Mouse (Mus musculus) MEL (cell line): Measurements from ENCODE around the gene Cyren. TPM values are rescaled to one million over a fixed set of nuclear protein-coding genes. Genes with fewer than 3 reads are reported as not detected.

ENCODE experiments used
- DNase-seq: peaks from one replicate; pipeline ENCODE4 v3.0.0; 2011; ENCODE audit warnings: low read depth, low spot score
- H3K27ac ChIP-seq: 2 replicates; pipeline ENCODE4 v1.5.1; 2012; ENCODE audit warnings: low read depth, mild to moderate bottlenecking, control low read depth, low read length, moderate library complexity; ENCODE audit not compliant: control insufficient read depth
- H3K27me3 ChIP-seq, 2 experiments: fragments of 150-350 bp in 1 of 2; sonication (generic) in 1 of 2; 2 replicates each; pipeline ENCODE4 v1.6.1; 2012; ENCODE audit warnings: low read length in 2 of 2, mild to moderate bottlenecking in 2 of 2, improper control_type of control experiment in 1 of 2, moderate library complexity in 1 of 2; ENCODE audit not compliant: insufficient read depth in 2 of 2, control insufficient read depth in 1 of 2
- H3K36me3 ChIP-seq, 2 experiments: 2 replicates each; pipeline ENCODE4 v1.6.1; 2012 to 2014; ENCODE audit warnings: low read length in 2 of 2, improper control_type of control experiment in 1 of 2, inconsistent platforms in 1 of 2, mild to moderate bottlenecking in 1 of 2; ENCODE audit not compliant: insufficient read depth in 2 of 2, control insufficient read depth in 1 of 2
- H3K4me1 ChIP-seq, 2 experiments: fragments of 150-350 bp in 1 of 2; sonication (generic) in 1 of 2; 2 replicates each; pipeline ENCODE4 v1.6.1; 2012; ENCODE audit warnings: low read length in 2 of 2, improper control_type of control experiment in 1 of 2, mild to moderate bottlenecking in 1 of 2; ENCODE audit not compliant: insufficient read depth in 2 of 2, control insufficient read depth in 1 of 2
- H3K4me3 ChIP-seq, 2 experiments: fragments of 150-350 bp in 1 of 2; sonication (generic) in 1 of 2; 2 replicates each; pipeline ENCODE4 v1.5.1; 2012; ENCODE audit warnings: low read depth in 2 of 2, low read length in 2 of 2, mild to moderate bottlenecking in 2 of 2, moderate library complexity in 2 of 2, control low read depth in 1 of 2, improper control_type of control experiment in 1 of 2; ENCODE audit not compliant: control insufficient read depth in 1 of 2, insufficient read depth in 1 of 2
- H3K79me2 ChIP-seq: 2 replicates; pipeline ENCODE4 v1.6.1; 2012; ENCODE audit warnings: mild to moderate bottlenecking, low read length, moderate library complexity; ENCODE audit not compliant: control insufficient read depth, poor library complexity, insufficient read depth
- H3K9ac ChIP-seq: 2 replicates; pipeline ENCODE4 v1.6.1; 2012; ENCODE audit warnings: low read depth, mild to moderate bottlenecking, control low read depth, low read length, moderate library complexity; ENCODE audit not compliant: control insufficient read depth, poor library complexity, severe bottlenecking
- H3K9me3 ChIP-seq: fragments of 150-350 bp; sonication (generic); replicated peaks from 2 replicates; pipeline ENCODE4 v1.6.1; 2012; ENCODE audit warnings: mild to moderate bottlenecking, low read length, improper control_type of control experiment, moderate library complexity; ENCODE audit not compliant: insufficient read depth
- CHD1 ChIP-seq: IDR thresholded peaks from 2 replicates; pipeline ENCODE4 v1.6.1; 2012; ENCODE audit warnings: low read depth, mild to moderate bottlenecking, inconsistent platforms, low read length, improper control_type of control experiment
- E2F4 ChIP-seq: IDR thresholded peaks from 2 replicates; pipeline ENCODE4 v1.6.1; 2011; ENCODE audit warnings: low read depth, low read length, improper control_type of control experiment, borderline replicate concordance
- ELF1 ChIP-seq: IDR thresholded peaks from 2 replicates; pipeline ENCODE4 v1.6.1; 2014; ENCODE audit warnings: low read depth, mild to moderate bottlenecking, inconsistent platforms, low read length, improper control_type of control experiment, moderate library complexity
- EP300 ChIP-seq, 2 experiments: IDR thresholded peaks; 2 replicates each; pipeline ENCODE4 v1.6.1; 2011; ENCODE audit warnings: improper control_type of control experiment in 2 of 2, low read length in 2 of 2, low read depth in 1 of 2, mild to moderate bottlenecking in 1 of 2
- ETS1 ChIP-seq: IDR thresholded peaks from 2 replicates; pipeline ENCODE4 v1.6.1; 2012; ENCODE audit warnings: low read depth, mild to moderate bottlenecking, inconsistent platforms, low read length, improper control_type of control experiment, moderate library complexity
- GABPA ChIP-seq: IDR thresholded peaks from 2 replicates; pipeline ENCODE4 v1.6.1; 2012; ENCODE audit warnings: low read depth, mild to moderate bottlenecking, inconsistent platforms, low read length, improper control_type of control experiment, moderate library complexity
- GATA1 ChIP-seq: IDR thresholded peaks from 2 replicates; pipeline ENCODE4 v1.6.1; 2011; ENCODE audit warnings: low read depth, low read length, improper control_type of control experiment
- JUND ChIP-seq: IDR thresholded peaks from 2 replicates; pipeline ENCODE4 v1.6.1; 2011; ENCODE audit warnings: low read depth, mild to moderate bottlenecking, improper control_type of control experiment, low read length
- MAFK ChIP-seq: IDR thresholded peaks from 2 replicates; pipeline ENCODE4 v1.6.1; 2011; ENCODE audit warnings: low read depth, mild to moderate bottlenecking, low read length, improper control_type of control experiment, borderline replicate concordance
- MAX ChIP-seq: IDR thresholded peaks from 2 replicates; pipeline ENCODE4 v1.6.1; 2011; ENCODE audit warnings: low read length, improper control_type of control experiment
- MAZ ChIP-seq: IDR thresholded peaks from 2 replicates; pipeline ENCODE4 v1.6.1; 2012; ENCODE audit warnings: low read depth, mild to moderate bottlenecking, inconsistent platforms, low read length, improper control_type of control experiment
- MEF2A ChIP-seq: IDR thresholded peaks from 2 replicates; pipeline ENCODE4 v1.6.1; 2014; ENCODE audit warnings: low read depth, mild to moderate bottlenecking, inconsistent platforms, low read length, improper control_type of control experiment; ENCODE audit not compliant: poor library complexity, insufficient replicate concordance, severe bottlenecking; ENCODE audit errors: extremely low read depth
- MXI1 ChIP-seq: IDR thresholded peaks from 2 replicates; pipeline ENCODE4 v1.6.1; 2011; ENCODE audit warnings: mild to moderate bottlenecking, low read depth, low read length, improper control_type of control experiment
- MYB ChIP-seq: IDR thresholded peaks from 2 replicates; pipeline ENCODE4 v1.6.1; 2011; ENCODE audit warnings: mild to moderate bottlenecking, low read depth, low read length, improper control_type of control experiment
- MYC ChIP-seq: IDR thresholded peaks from 2 replicates; pipeline ENCODE4 v1.6.1; 2011; ENCODE audit warnings: low read depth, mild to moderate bottlenecking, low read length, improper control_type of control experiment, moderate library complexity
- NELFE ChIP-seq: IDR thresholded peaks from 2 replicates; pipeline ENCODE4 v1.6.1; 2011; ENCODE audit warnings: low read depth, low read length, improper control_type of control experiment
- POLR2A ChIP-seq, 2 experiments: IDR thresholded peaks; 2 replicates each; pipeline ENCODE4 v1.6.1; 2011 to 2012; ENCODE audit warnings: low read length in 2 of 2, mild to moderate bottlenecking in 2 of 2, control low read depth in 1 of 2, improper control_type of control experiment in 1 of 2, low read depth in 1 of 2, moderate library complexity in 1 of 2; ENCODE audit not compliant: control insufficient read depth in 1 of 2, insufficient read depth in 1 of 2, poor library complexity in 1 of 2
- POLR2AphosphoS2 ChIP-seq: IDR thresholded peaks from 2 replicates; pipeline ENCODE4 v1.6.1; 2011; ENCODE audit warnings: low read length, improper control_type of control experiment
- POLR2AphosphoS5 ChIP-seq: IDR thresholded peaks from 2 replicates; pipeline ENCODE4 v1.6.1; 2012; ENCODE audit warnings: low read depth, borderline replicate concordance, mild to moderate bottlenecking, inconsistent platforms, low read length, moderate library complexity, mixed read lengths
- RAD21 ChIP-seq: IDR thresholded peaks from 2 replicates; pipeline ENCODE4 v1.6.1; 2011; ENCODE audit warnings: mild to moderate bottlenecking, low read depth, low read length, improper control_type of control experiment
- RCOR1 ChIP-seq: IDR thresholded peaks from 2 replicates; pipeline ENCODE4 v1.6.1; 2012; ENCODE audit warnings: low read depth, mild to moderate bottlenecking, inconsistent platforms, low read length, improper control_type of control experiment
- SIN3A ChIP-seq: IDR thresholded peaks from 2 replicates; pipeline ENCODE4 v1.6.1; 2012; ENCODE audit warnings: low read length, improper control_type of control experiment, inconsistent platforms
- TAL1 ChIP-seq: IDR thresholded peaks from 2 replicates; pipeline ENCODE4 v1.6.1; 2012; ENCODE audit warnings: mild to moderate bottlenecking, inconsistent platforms, low read length, moderate library complexity, mixed read lengths
- TBP ChIP-seq: IDR thresholded peaks from 2 replicates; pipeline ENCODE4 v1.8.0; 2011; ENCODE audit warnings: low read depth, low read length, improper control_type of control experiment
- TCF12 ChIP-seq: IDR thresholded peaks from 2 replicates; pipeline ENCODE4 v1.6.1; 2014; ENCODE audit warnings: low read depth, mild to moderate bottlenecking, inconsistent platforms, low read length, improper control_type of control experiment, moderate library complexity
- UBTF ChIP-seq: IDR thresholded peaks from 2 replicates; pipeline ENCODE4 v1.6.1; 2012; ENCODE audit warnings: low read depth, mild to moderate bottlenecking, inconsistent platforms, low read length, improper control_type of control experiment, moderate library complexity, borderline replicate concordance; ENCODE audit not compliant: insufficient read depth
- USF1 ChIP-seq: IDR thresholded peaks from 2 replicates; pipeline ENCODE4 v1.6.1; 2014; ENCODE audit warnings: low read depth, mild to moderate bottlenecking, inconsistent platforms, low read length, improper control_type of control experiment, moderate library complexity
- USF2 ChIP-seq, 2 experiments: IDR thresholded peaks; 2 replicates each; pipeline ENCODE4 v1.6.1; 2011 to 2012; ENCODE audit warnings: improper control_type of control experiment in 2 of 2, low read length in 2 of 2, borderline replicate concordance in 1 of 2, inconsistent platforms in 1 of 2, low read depth in 1 of 2, mild to moderate bottlenecking in 1 of 2; ENCODE audit not compliant: insufficient read depth in 1 of 2
- ZNF384 ChIP-seq: IDR thresholded peaks from 2 replicates; pipeline ENCODE4 v1.6.1; 2012; ENCODE audit warnings: low read depth, mild to moderate bottlenecking, inconsistent platforms, low read length, improper control_type of control experiment
- polyA plus RNA-seq, 2 experiments: library from polyadenylated mRNA; stranded (reverse) in 1 of 2; unstranded in 1 of 2; fragments of >175 nt in 1 of 2; fragments of >200 nt in 1 of 2; gene quantifications; 2 replicates each; pipeline versions ENCODE4 v1.2.1 to v1.2.4; 2012; ENCODE audit warnings: low replicate concordance in 2 of 2, low read depth in 1 of 2; ENCODE audit not compliant: insufficient read length in 2 of 2, insufficient read depth in 1 of 2, missing spikeins in 1 of 2
- total RNA-seq: library from RNA; depleted of rRNA; stranded (reverse); fragments of 300-350 nt; gene quantifications from 2 replicates; pipeline ENCODE4 v1.2.3, GENCODE M21; 2012

Cyren gene
- total and polyA plus RNA-seq, 3 experiments, result 10.1 to 15.9 TPM; not detected in 1

DNA sequence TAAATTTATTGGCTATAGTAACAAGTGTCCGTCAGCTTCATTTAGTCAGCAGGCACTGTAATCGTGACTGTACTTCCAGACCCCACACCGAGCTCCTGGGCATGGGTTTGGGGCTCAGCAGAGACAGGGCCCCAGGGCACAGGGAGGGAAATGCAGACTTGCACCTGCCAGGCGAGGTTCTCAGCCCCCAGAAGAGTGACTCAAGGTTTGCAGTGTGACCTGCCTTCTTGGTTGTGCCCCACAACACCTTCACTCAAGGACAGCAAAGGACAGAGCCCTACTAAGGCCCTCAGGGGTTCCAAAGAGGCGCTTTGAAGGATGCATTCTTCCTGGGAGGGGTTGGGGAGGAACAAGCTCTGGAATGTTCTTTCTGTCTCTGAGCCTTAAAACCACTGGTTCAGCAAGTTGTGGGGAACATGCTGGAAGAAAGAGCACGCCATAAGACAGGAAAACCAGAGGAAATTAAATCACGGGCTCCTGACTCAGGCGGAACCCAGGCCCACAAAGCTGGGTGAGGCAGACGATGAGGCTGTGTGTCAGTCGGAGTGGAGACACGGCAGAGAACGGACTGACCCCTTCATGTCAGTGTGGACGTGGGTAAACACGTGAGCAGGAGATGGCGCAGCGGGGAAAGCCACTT is 1.4 kb upstream of the Cyren start:
- H3K27me3 ChIP-seq, result no peaks in the 10 kb centered on the region
- no peak overlapping the region for H3K27ac ChIP-seq
- no peak overlapping the region for H3K4me3 ChIP-seq
- TF ChIP-seq MAZ (no peak), JUND (no peak), SIN3A (no peak), TAL1 (no peak), MAFK (no peak), MAX (no peak), MEF2A (no peak), POLR2AphosphoS5 (no peak), GATA1 (no peak), POLR2AphosphoS2 (no peak)
- H3K4me1 ChIP-seq, result peaks cover 5 to 31% of the 10 kb centered on the region in 2 experiments; a peak in 3 of 4 replicates
- DNase-seq, result no peak
- no peaks in the 10 kb centered on the region for H3K9me3 ChIP-seq
- no peak overlapping the region for H3K9ac ChIP-seq
- peaks cover 13% of the 10 kb centered on the region for H3K79me2 ChIP-seq
- H3K36me3 ChIP-seq, result peaks cover 0 to 11% of the 10 kb centered on the region in 2 experiments; a peak in 2 of 4 replicates

DNA sequence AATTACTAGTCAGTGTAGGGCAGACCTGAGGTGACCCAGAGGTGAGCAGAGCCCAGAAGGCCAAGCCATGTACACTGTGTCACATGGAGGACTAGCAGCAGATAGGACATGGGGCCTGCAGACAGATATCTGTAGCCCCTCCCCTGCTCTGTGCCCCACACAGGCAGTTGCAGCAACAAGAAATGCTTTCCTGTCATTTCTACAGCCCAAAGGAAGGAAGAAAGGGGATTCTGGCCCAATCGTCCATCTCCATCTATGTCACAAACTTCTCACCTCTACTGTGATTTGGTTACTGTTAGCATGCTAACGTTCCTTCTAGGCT is 1.1 kb downstream of the Cyren start:
- peaks cover 0 to 15% of the 10 kb centered on the region in 2 experiments; a peak in 2 of 4 replicates for H3K36me3 ChIP-seq
- peak overlapping the region; percentile 92 for H3K9ac ChIP-seq
- no peak for TF ChIP-seq GABPA
- TF ChIP-seq NELFE, result peak; percentile 45; the same call in 1 of the 2 replicates
- no peak for TF ChIP-seq ZNF384
- TF ChIP-seq CHD1, result no peak
- peak; percentile 84 for TF ChIP-seq MXI1
- TF ChIP-seq USF2 (IDR thresholded peaks at IDR 0.05; ENCODE audit: borderline replicate concordance in 1 of 2, insufficient read depth in 1 of 2, low read depth in 1 of 2, low read length in 2 of 2), result 0 out of 4 replicates have a peak, but pooled peaks of 1 of the 2 experiments have one; percentile 27
- TF ChIP-seq POLR2AphosphoS5, result no peak
- TF ChIP-seq POLR2A (IDR thresholded peaks at IDR 0.05; ENCODE audit: control insufficient read depth in 1 of 2, insufficient read depth in 1 of 2, low read depth in 1 of 2, low read length in 2 of 2, poor library complexity in 1 of 2), result peak in 1 of 2 experiments; percentile 45; a peak in 2 of 4 replicates
- TF ChIP-seq USF1, result peak; percentile 84
- TF ChIP-seq POLR2AphosphoS2, result peak; percentile 62; the same call in 1 of the 2 replicates
- 0 out of 2 replicates have a peak, but pooled peaks have one; percentile 33 for TF ChIP-seq TCF12
- no peak for TF ChIP-seq E2F4
- no peak for TF ChIP-seq RAD21
- TF ChIP-seq ELF1, result no peak
- peak; percentile 67 for TF ChIP-seq TBP
- TF ChIP-seq MAZ, result peak; percentile 54; the same call in 1 of the 2 replicates
- TF ChIP-seq SIN3A, result peak; percentile 47
- peak; percentile 40; the same call in 1 of the 2 replicates for TF ChIP-seq ETS1
- TF ChIP-seq MYB, result 0 out of 2 replicates have a peak, but pooled peaks have one; percentile 8
- TF ChIP-seq MYC, result peak; percentile 71; the same call in 1 of the 2 replicates
- peak; percentile 27 to 53; a peak in 3 of 4 replicates for TF ChIP-seq EP300 (IDR thresholded peaks at IDR 0.05; ENCODE audit: low read depth in 1 of 2, low read length in 2 of 2)
- peak; percentile 71; the same call in 1 of the 2 replicates for TF ChIP-seq MAX
- no peak for TF ChIP-seq UBTF
- TF ChIP-seq RCOR1, result 0 out of 2 replicates have a peak, but pooled peaks have one; percentile 9

More for the DNA sequence above, 1.1 kb downstream of the Cyren start:
- Histone ChIP-seq H3K4me3 (peak overlapping the region; percentile 70 to 80), H3K27ac (peak overlapping the region; percentile 98), H3K4me1 (peaks cover 5 to 41% of the 10 kb centered on the region in 2 experiments; a peak in 3 of 4 replicates), H3K9me3 (no peaks in the 10 kb centered on the region), H3K79me2 (peaks cover 13% of the 10 kb centered on the region), H3K27me3 (no peaks in the 10 kb centered on the region)
- DNase-seq, result peak; percentile 80
